Mouse (Mus musculus): ENCODE measurements at regions not wholly inside any gene's neighbourhood (a gene's known extent, or its start where the extent isn't known, plus 50 kb on each side); places are given as distances from the start of the nearest gene placed in this dataset.

- no peak overlapping the region for H3K4me2 ChIP-seq (ENCODE audit: low read depth, low read length)
- DNase-seq (ENCODE audit: low spot score), result no peak
- H3K9me3 ChIP-seq (replicated peaks; ENCODE audit: control insufficient read depth, low read length), result no peaks in the 10 kb centered on the region
- no peak overlapping the region for H3K27ac ChIP-seq (replicated peaks; ENCODE audit: low read depth, low read length)
- no peak overlapping the region for H3K4me3 ChIP-seq (ENCODE audit: low read depth, low read length)
- no peak for ATAC-seq (replicated peaks; ENCODE audit: insufficient number of reproducible peaks, low FRiP score, low TSS enrichment, low read depth)
- WGBS, result 83% methylated on average over 4 of the region's 4 CpGs
- no peaks in the 10 kb centered on the region for H3K36me3 ChIP-seq (replicated peaks; ENCODE audit: control insufficient read depth, insufficient read depth, low read depth, low read length)
- no peak overlapping the region for H3K9ac ChIP-seq (replicated peaks; ENCODE audit: low read length)
- H3K4me1 ChIP-seq (ENCODE audit: control insufficient read depth, insufficient read depth, low read length), result no peaks in the 10 kb centered on the region
- H3K27me3 ChIP-seq (ENCODE audit: control insufficient read depth, insufficient read depth, low read length), result no peaks in the 10 kb centered on the region
Measured at GRCm38 (mm10) chr5:41563441-41563840, 144.5 kb downstream of the Rab28 start.

- Histone ChIP-seq H3K36me3 (replicated peaks; ENCODE audit: control insufficient read depth, insufficient read depth, low read depth, low read length) (no peaks in the 10 kb centered on the region), H3K4me2 (ENCODE audit: low read depth, low read length) (no peak overlapping the region), H3K4me3 (ENCODE audit: low read depth, low read length) (no peak overlapping the region), H3K9ac (replicated peaks; ENCODE audit: low read length) (no peak overlapping the region), H3K27me3 (ENCODE audit: control insufficient read depth, insufficient read depth, low read length) (no peaks in the 10 kb centered on the region), H3K9me3 (replicated peaks; ENCODE audit: control insufficient read depth, low read length) (no peaks in the 10 kb centered on the region), H3K27ac (replicated peaks; ENCODE audit: low read depth, low read length) (no peak overlapping the region), H3K4me1 (ENCODE audit: control insufficient read depth, insufficient read depth, low read length) (no peaks in the 10 kb centered on the region)
- ATAC-seq (replicated peaks; ENCODE audit: insufficient number of reproducible peaks, low FRiP score, low TSS enrichment, low read depth) (no peak), DNase-seq (ENCODE audit: low spot score) (peak; percentile 53)
- WGBS, result 33% methylated on average over 1 of the region's 1 CpGs
Measured at GRCm38 (mm10) chr5:41562299-41562698, 145.7 kb downstream of the Rab28 start.

GRCm38 (mm10) chr5:41556700-41557309 lies 151.2 kb downstream of the Rab28 start:
- ATAC-seq (replicated peaks; ENCODE audit: insufficient number of reproducible peaks, low FRiP score, low TSS enrichment, low read depth) (no peak), DNase-seq (ENCODE audit: low spot score) (peak; percentile 23)
- Histone ChIP-seq H3K4me1 (ENCODE audit: control insufficient read depth, insufficient read depth, low read length) (no peaks in the 10 kb centered on the region), H3K27ac (replicated peaks; ENCODE audit: low read depth, low read length) (no peak overlapping the region), H3K36me3 (replicated peaks; ENCODE audit: control insufficient read depth, insufficient read depth, low read depth, low read length) (no peaks in the 10 kb centered on the region), H3K27me3 (ENCODE audit: control insufficient read depth, insufficient read depth, low read length) (no peaks in the 10 kb centered on the region), H3K9ac (replicated peaks; ENCODE audit: low read length) (no peak overlapping the region), H3K4me2 (ENCODE audit: low read depth, low read length) (peak overlapping the region; percentile 24), H3K9me3 (replicated peaks; ENCODE audit: control insufficient read depth, low read length) (no peaks in the 10 kb centered on the region), H3K4me3 (ENCODE audit: low read depth, low read length) (no peak overlapping the region)
- 43% methylated on average over 24 of the region's 24 CpGs for WGBS

DNA sequence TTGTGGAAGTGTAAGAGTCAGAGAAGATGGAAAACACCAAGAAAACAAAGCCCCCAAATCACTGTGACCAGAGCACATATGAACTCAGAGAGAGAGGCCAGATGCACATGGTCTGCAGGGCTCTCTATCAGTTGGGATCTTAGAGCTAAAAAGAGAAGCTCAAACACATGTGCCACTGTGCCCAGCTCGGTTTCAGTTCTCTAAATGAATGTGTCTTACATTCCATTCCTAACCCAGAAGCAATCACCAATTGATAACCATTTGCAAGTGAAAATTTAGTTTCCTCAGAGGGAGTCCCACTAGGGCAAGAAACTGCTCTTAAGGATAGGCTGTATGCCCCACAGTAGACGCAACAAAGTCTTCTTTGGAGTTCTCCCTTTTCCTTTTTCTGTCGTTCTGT lies 153.6 kb downstream of the Rab28 start:
- H3K27me3 ChIP-seq (ENCODE audit: control insufficient read depth, insufficient read depth, low read length), result no peaks in the 10 kb centered on the region
- WGBS, result 79% methylated on average over 3 of the region's 3 CpGs
- H3K9me3 ChIP-seq (replicated peaks; ENCODE audit: control insufficient read depth, low read length), result no peaks in the 10 kb centered on the region
- H3K4me3 ChIP-seq (ENCODE audit: low read depth, low read length), result no peak overlapping the region
- no peak for ATAC-seq (replicated peaks; ENCODE audit: insufficient number of reproducible peaks, low FRiP score, low TSS enrichment, low read depth)
- no peak for DNase-seq (ENCODE audit: low spot score)
- H3K36me3 ChIP-seq (replicated peaks; ENCODE audit: control insufficient read depth, insufficient read depth, low read depth, low read length), result no peaks in the 10 kb centered on the region
- no peak overlapping the region for H3K9ac ChIP-seq (replicated peaks; ENCODE audit: low read length)
- H3K4me1 ChIP-seq (ENCODE audit: control insufficient read depth, insufficient read depth, low read length), result no peaks in the 10 kb centered on the region
- H3K4me2 ChIP-seq (ENCODE audit: low read depth, low read length), result no peak overlapping the region
- no peak overlapping the region for H3K27ac ChIP-seq (replicated peaks; ENCODE audit: low read depth, low read length)

- H3K4me1 ChIP-seq (ENCODE audit: control insufficient read depth, insufficient read depth, low read length), result no peaks in the 10 kb centered on the region
- no peaks in the 10 kb centered on the region for H3K9me3 ChIP-seq (replicated peaks; ENCODE audit: control insufficient read depth, low read length)
- ATAC-seq (replicated peaks; ENCODE audit: insufficient number of reproducible peaks, low FRiP score, low TSS enrichment, low read depth) (no peak), DNase-seq (ENCODE audit: low spot score) (no peak)
- H3K9ac ChIP-seq (replicated peaks; ENCODE audit: low read length), result no peak overlapping the region
- H3K36me3 ChIP-seq (replicated peaks; ENCODE audit: control insufficient read depth, insufficient read depth, low read depth, low read length), result no peaks in the 10 kb centered on the region
- no peaks in the 10 kb centered on the region for H3K27me3 ChIP-seq (ENCODE audit: control insufficient read depth, insufficient read depth, low read length)
- WGBS, result 64% methylated on average over 2 of the region's 2 CpGs
- H3K4me3 ChIP-seq (ENCODE audit: low read depth, low read length), result no peak overlapping the region
- H3K4me2 ChIP-seq (ENCODE audit: low read depth, low read length), result no peak overlapping the region
- H3K27ac ChIP-seq (replicated peaks; ENCODE audit: low read depth, low read length), result no peak overlapping the region
Measured at GRCm38 (mm10) chr5:41550063-41550462, 157.9 kb downstream of the Rab28 start.

DNA sequence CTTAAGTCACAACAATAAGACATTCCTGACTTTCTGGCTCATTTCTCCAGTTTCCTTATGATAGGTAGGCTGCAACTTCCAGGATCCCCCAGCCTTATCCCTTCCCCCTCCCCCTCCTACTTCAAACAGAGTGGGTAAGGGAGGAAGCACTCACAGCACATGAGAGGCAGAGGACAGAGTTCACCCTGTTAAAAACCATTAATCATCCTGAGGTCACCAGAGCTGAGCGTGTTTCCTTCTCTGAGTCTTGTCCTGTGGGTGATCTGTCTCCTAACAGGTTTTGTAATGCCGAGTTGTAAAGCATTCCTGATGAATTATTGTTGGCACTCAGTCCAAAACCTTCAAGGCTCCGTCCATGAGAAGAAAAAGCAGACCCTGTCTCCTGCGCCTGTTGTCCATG lies 161.0 kb downstream of the Rab28 start:
- Histone ChIP-seq H3K27me3 (ENCODE audit: control insufficient read depth, insufficient read depth, low read length) (no peaks in the 10 kb centered on the region), H3K4me3 (ENCODE audit: low read depth, low read length) (no peak overlapping the region), H3K4me2 (ENCODE audit: low read depth, low read length) (no peak overlapping the region), H3K36me3 (replicated peaks; ENCODE audit: control insufficient read depth, insufficient read depth, low read depth, low read length) (no peaks in the 10 kb centered on the region), H3K9me3 (replicated peaks; ENCODE audit: control insufficient read depth, low read length) (no peaks in the 10 kb centered on the region), H3K4me1 (ENCODE audit: control insufficient read depth, insufficient read depth, low read length) (no peaks in the 10 kb centered on the region), H3K27ac (replicated peaks; ENCODE audit: low read depth, low read length) (no peak overlapping the region), H3K9ac (replicated peaks; ENCODE audit: low read length) (no peak overlapping the region)
- ATAC-seq (replicated peaks; ENCODE audit: insufficient number of reproducible peaks, low FRiP score, low TSS enrichment, low read depth) (no peak), DNase-seq (ENCODE audit: low spot score) (no peak)
- 71% methylated on average over 4 of the region's 4 CpGs for WGBS

DNA sequence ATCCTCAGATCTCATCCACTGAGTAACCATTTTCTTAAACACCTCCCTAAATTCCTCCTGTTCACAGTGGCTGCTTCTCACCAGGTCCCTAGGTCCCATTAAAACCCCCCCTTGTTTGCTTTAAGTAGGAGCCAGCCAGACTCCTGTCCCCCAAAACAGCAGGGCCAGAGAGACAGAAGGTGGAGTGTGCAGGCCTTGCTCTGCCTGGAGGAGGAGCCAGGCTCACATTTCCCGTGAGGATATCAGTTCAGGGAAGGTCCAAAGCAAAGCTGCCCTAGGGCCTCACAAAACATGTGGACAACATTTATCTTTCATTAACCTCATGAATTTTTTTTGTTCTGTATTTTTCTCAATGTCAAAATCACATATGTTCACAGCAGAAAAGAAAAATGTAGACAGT lies 167.2 kb downstream of the Rab28 start:
- DNase-seq (ENCODE audit: low spot score), result peak; percentile 25
- Histone ChIP-seq H3K4me3 (ENCODE audit: low read depth, low read length) (no peak overlapping the region), H3K27me3 (ENCODE audit: control insufficient read depth, insufficient read depth, low read length) (no peaks in the 10 kb centered on the region), H3K4me1 (ENCODE audit: control insufficient read depth, insufficient read depth, low read length) (no peaks in the 10 kb centered on the region), H3K27ac (replicated peaks; ENCODE audit: low read depth, low read length) (no peak overlapping the region), H3K9me3 (replicated peaks; ENCODE audit: control insufficient read depth, low read length) (no peaks in the 10 kb centered on the region), H3K36me3 (replicated peaks; ENCODE audit: control insufficient read depth, insufficient read depth, low read depth, low read length) (no peaks in the 10 kb centered on the region), H3K4me2 (ENCODE audit: low read depth, low read length) (no peak overlapping the region), H3K9ac (replicated peaks; ENCODE audit: low read length) (no peak overlapping the region)
- 12% methylated on average over 1 of the region's 1 CpGs for WGBS
- ATAC-seq (replicated peaks; ENCODE audit: insufficient number of reproducible peaks, low FRiP score, low TSS enrichment, low read depth), result no peak

GRCm38 (mm10) chr5:41534598-41534997 lies 173.4 kb downstream of the Rab28 start:
- Histone ChIP-seq H3K4me1 (ENCODE audit: control insufficient read depth, insufficient read depth, low read length) (no peaks in the 10 kb centered on the region), H3K27me3 (ENCODE audit: control insufficient read depth, insufficient read depth, low read length) (no peaks in the 10 kb centered on the region), H3K4me3 (ENCODE audit: low read depth, low read length) (no peak overlapping the region), H3K27ac (replicated peaks; ENCODE audit: low read depth, low read length) (no peak overlapping the region), H3K9me3 (replicated peaks; ENCODE audit: control insufficient read depth, low read length) (no peaks in the 10 kb centered on the region), H3K4me2 (ENCODE audit: low read depth, low read length) (no peak overlapping the region), H3K36me3 (replicated peaks; ENCODE audit: control insufficient read depth, insufficient read depth, low read depth, low read length) (no peaks in the 10 kb centered on the region), H3K9ac (replicated peaks; ENCODE audit: low read length) (no peak overlapping the region)
- 77% methylated on average over 2 of the region's 2 CpGs for WGBS
- ATAC-seq (replicated peaks; ENCODE audit: insufficient number of reproducible peaks, low FRiP score, low TSS enrichment, low read depth) (no peak), DNase-seq (ENCODE audit: low spot score) (no peak)

All from embryonic facial prominence, embryonic 11.5 days (tissue).